In genomic region chr6:124757909-124758848, GRCm38 (mm10) we compare ENCODE assay signal across 8 mouse cellular contexts. TPM values are rescaled to one million over a fixed set of nuclear protein-coding genes. Genes with fewer than 3 reads are reported as not detected.
DNase-seq lines count a peak whose midpoint lies in the region; ATAC-seq and TF ChIP-seq lines count a peak whose summit lies in the region.

No protein-coding gene starts in this region.

- TF ChIP-seq CTCF in liver, postnatal 0 days (IDR thresholded peaks at IDR 0.05; ENCODE audit: low read depth), result no peak
- TF ChIP-seq CTCF in small intestine, adult 2 months (IDR thresholded peaks at IDR 0.05; ENCODE audit: extremely low read depth, insufficient read length, insufficient replicate concordance, low read depth, low read length), result no peak

- ATAC-seq in heart, embryonic 12.5 days (ENCODE audit: insufficient number of reproducible peaks, low FRiP score), result no peak
- peak; percentile 7 for ATAC-seq in kidney, embryonic 16.5 days (ENCODE audit: low FRiP score, low TSS enrichment)
- ATAC-seq in liver, postnatal 0 days, result no peak

- peaks cover 43% of the 10 kb centered on the region for H3K4me1 ChIP-seq in heart, embryonic 12.5 days (replicated peaks)
- peaks cover 43% of the 10 kb centered on the region for H3K4me1 ChIP-seq in kidney, embryonic 16.5 days (ENCODE audit: insufficient read depth, low read length)
- H3K4me1 ChIP-seq in liver, postnatal 0 days (ENCODE audit: insufficient read depth), result peaks cover 29% of the 10 kb centered on the region
- H3K4me1 ChIP-seq in small intestine, adult 2 months (ENCODE audit: control insufficient read depth, insufficient read depth, insufficient read length, low read length), result peaks cover 8% of the 10 kb centered on the region

- no peak for TF ChIP-seq EP300 in liver, postnatal 0 days (IDR thresholded peaks at IDR 0.05; ENCODE audit: low read depth)

- DNase-seq in right cerebral cortex, adult 2 months (ENCODE audit: low spot score in 2 of 2), result peak; percentile 71 to 77
- no peak for DNase-seq in right cerebral cortex, postnatal 14 days
- DNase-seq in embryo, embryonic 11 days, result peak; percentile 67
- no peak for DNase-seq in liver, postnatal 0 days
- DNase-seq in urinary bladder, adult 2 months (ENCODE audit: low spot score), result no peak

- 50% methylated on average over 5 of the region's 5 CpGs for WGBS in heart, embryonic 12.5 days
- WGBS in kidney, embryonic 16.5 days, result 37% methylated on average over 5 of the region's 5 CpGs
- 60% methylated on average over 5 of the region's 5 CpGs for WGBS in liver, postnatal 0 days (ENCODE audit: insufficient replicate concordance)
- 69% methylated on average over 5 of the region's 5 CpGs for WGBS in small intestine, adult 2 months

- H3K9me3 ChIP-seq in heart, embryonic 12.5 days (replicated peaks), result no peaks in the 10 kb centered on the region
- no peaks in the 10 kb centered on the region for H3K9me3 ChIP-seq in kidney, embryonic 16.5 days (ENCODE audit: low read length)
- H3K9me3 ChIP-seq in liver, postnatal 0 days (ENCODE audit: low read length), result no peaks in the 10 kb centered on the region

- H3K36me3 ChIP-seq in heart, embryonic 12.5 days, result no peaks in the 10 kb centered on the region
- H3K36me3 ChIP-seq in kidney, embryonic 16.5 days (ENCODE audit: insufficient read depth, low read length), result no peaks in the 10 kb centered on the region
- H3K36me3 ChIP-seq in liver, postnatal 0 days (replicated peaks; ENCODE audit: insufficient read depth, low read length), result no peaks in the 10 kb centered on the region
- H3K36me3 ChIP-seq in small intestine, adult 2 months (ENCODE audit: control insufficient read depth, insufficient read depth, low read length), result no peaks in the 10 kb centered on the region

- no peak for TF ChIP-seq POLR2A in small intestine, adult 2 months (IDR thresholded peaks at IDR 0.05; ENCODE audit: low read depth, low read length)

- H3K27me3 ChIP-seq in heart, embryonic 12.5 days (replicated peaks), result peaks cover 12% of the 10 kb centered on the region; the same call in 1 of the 2 replicates
- no peaks in the 10 kb centered on the region for H3K27me3 ChIP-seq in kidney, embryonic 16.5 days (ENCODE audit: insufficient read depth, low read length)
- peaks cover 22% of the 10 kb centered on the region for H3K27me3 ChIP-seq in liver, postnatal 0 days (ENCODE audit: insufficient read depth, low read length)
- H3K27me3 ChIP-seq in small intestine, adult 2 months (ENCODE audit: control insufficient read depth, insufficient read depth, low read length), result no peaks in the 10 kb centered on the region

- H3K4me3 ChIP-seq in heart, embryonic 12.5 days, result peak overlapping the region; percentile 81
- peak overlapping the region; percentile 77 for H3K4me3 ChIP-seq in kidney, embryonic 16.5 days (ENCODE audit: low read length)
- H3K4me3 ChIP-seq in liver, postnatal 0 days (ENCODE audit: low read depth, low read length), result no peak overlapping the region
- H3K4me3 ChIP-seq in small intestine, adult 2 months (ENCODE audit: low read depth, low read length), result peak overlapping the region; percentile 37

- H3K27ac ChIP-seq in heart, embryonic 12.5 days (ENCODE audit: poor library complexity, severe bottlenecking), result peak overlapping the region; percentile 90
- peak overlapping the region; percentile 98 for H3K27ac ChIP-seq in kidney, embryonic 16.5 days (ENCODE audit: low read length)
- peak overlapping the region; percentile 40; the same call in 1 of the 2 replicates for H3K27ac ChIP-seq in liver, postnatal 0 days (ENCODE audit: low read depth)
- H3K27ac ChIP-seq in small intestine, adult 2 months (ENCODE audit: insufficient read depth, low read depth, low read length), result peak overlapping the region; percentile 46

- H3K4me2 ChIP-seq in heart, embryonic 12.5 days, result peak overlapping the region; percentile 80
- H3K4me2 ChIP-seq in kidney, embryonic 16.5 days (replicated peaks; ENCODE audit: low read depth, low read length), result peak overlapping the region; percentile 68
- H3K4me2 ChIP-seq in liver, postnatal 0 days (ENCODE audit: low read depth, low read length), result peak overlapping the region; percentile 88; the same call in 1 of the 2 replicates

- H3K9ac ChIP-seq in heart, embryonic 12.5 days, result peak overlapping the region; percentile 95
- H3K9ac ChIP-seq in kidney, embryonic 16.5 days (replicated peaks; ENCODE audit: low read length), result peak overlapping the region; percentile 97
- H3K9ac ChIP-seq in liver, postnatal 0 days (replicated peaks), result peak overlapping the region; percentile 41; the same call in 1 of the 2 replicates

RNA-seq across cellular contexts. Expression of gene Atn1, which starts 1.9 kb away (rescaled TPM):
- 9.5 and 10.2 TPM in 2 replicates for polyA plus RNA-seq in heart, embryonic 12.5 days (2016; fragmentation: Nextera tagmentation; extraction: Ambion mirVana)
- 16.4 and 20.2 TPM in 2 replicates for polyA plus RNA-seq in kidney, embryonic 16.5 days (2015; fragmentation: Nextera tagmentation; extraction: Ambion mirVana)
- 1.8 and 1.9 TPM in 2 replicates for polyA plus RNA-seq in liver, postnatal 0 days (2015; fragmentation: Nextera tagmentation; extraction: Ambion mirVana)
- polyA plus RNA-seq in small intestine, adult 2 months (2012; rRNA removed), result 42.8 and 92.6 TPM in 2 replicates
- polyA plus RNA-seq in urinary bladder, adult 2 months (2012; rRNA removed), result 11.3 and 32.9 TPM in 2 replicates

RNA-seq across cellular contexts. Expression of gene Gm45234, which starts 2.4 kb away (rescaled TPM):
- polyA plus RNA-seq in heart, embryonic 12.5 days (2016; fragmentation: Nextera tagmentation; extraction: Ambion mirVana), result not detected in 2 replicates
- 0.14 TPM in 1 of 2 replicates, not detected in the other for polyA plus RNA-seq in kidney, embryonic 16.5 days (2015; fragmentation: Nextera tagmentation; extraction: Ambion mirVana)
- not detected in 2 replicates for polyA plus RNA-seq in liver, postnatal 0 days (2015; fragmentation: Nextera tagmentation; extraction: Ambion mirVana)
- not detected in 2 replicates for polyA plus RNA-seq in small intestine, adult 2 months (2012; rRNA removed)
- not detected in 2 replicates for polyA plus RNA-seq in urinary bladder, adult 2 months (2012; rRNA removed)

RNA-seq across cellular contexts. Expression of gene Eno2, which starts 11.3 kb away (rescaled TPM):
- 6.0 and 6.4 TPM in 2 replicates for polyA plus RNA-seq in heart, embryonic 12.5 days (2016; fragmentation: Nextera tagmentation; extraction: Ambion mirVana)
- polyA plus RNA-seq in kidney, embryonic 16.5 days (2015; fragmentation: Nextera tagmentation; extraction: Ambion mirVana), result 10.9 and 15.3 TPM in 2 replicates
- 0.20 and 0.27 TPM in 2 replicates for polyA plus RNA-seq in liver, postnatal 0 days (2015; fragmentation: Nextera tagmentation; extraction: Ambion mirVana)
- 1.3 and 1.7 TPM in 2 replicates for polyA plus RNA-seq in small intestine, adult 2 months (2012; rRNA removed)
- 20.8 and 23.4 TPM in 2 replicates for polyA plus RNA-seq in urinary bladder, adult 2 months (2012; rRNA removed)

RNA-seq across cellular contexts. Expression of gene Grcc10, which starts 17.0 kb away (rescaled TPM):
- 352 and 365 TPM in 2 replicates for polyA plus RNA-seq in heart, embryonic 12.5 days (2016; fragmentation: Nextera tagmentation; extraction: Ambion mirVana)
- 527 and 541 TPM in 2 replicates for polyA plus RNA-seq in kidney, embryonic 16.5 days (2015; fragmentation: Nextera tagmentation; extraction: Ambion mirVana)
- polyA plus RNA-seq in liver, postnatal 0 days (2015; fragmentation: Nextera tagmentation; extraction: Ambion mirVana), result 148 and 157 TPM in 2 replicates
- polyA plus RNA-seq in small intestine, adult 2 months (2012; rRNA removed), result 80.4 and 143 TPM in 2 replicates
- 214 and 229 TPM in 2 replicates for polyA plus RNA-seq in urinary bladder, adult 2 months (2012; rRNA removed)

RNA-seq across cellular contexts. Expression of gene Ptpn6, which starts 19.7 kb away (rescaled TPM):
- 4.4 and 4.9 TPM in 2 replicates for polyA plus RNA-seq in heart, embryonic 12.5 days (2016; fragmentation: Nextera tagmentation; extraction: Ambion mirVana)
- polyA plus RNA-seq in kidney, embryonic 16.5 days (2015; fragmentation: Nextera tagmentation; extraction: Ambion mirVana), result 13.8 and 16.4 TPM in 2 replicates
- polyA plus RNA-seq in liver, postnatal 0 days (2015; fragmentation: Nextera tagmentation; extraction: Ambion mirVana), result 39.2 and 45.1 TPM in 2 replicates
- 23.0 and 41.0 TPM in 2 replicates for polyA plus RNA-seq in small intestine, adult 2 months (2012; rRNA removed)
- polyA plus RNA-seq in urinary bladder, adult 2 months (2012; rRNA removed), result 17.0 and 18.2 TPM in 2 replicates

Comparison
In these comparisons a context has a peak if more than half of its experiments do, and no peak if none do; other contexts are left out.
1. DNase-seq: peak in right cerebral cortex, adult 2 months (2 of 2) and embryo, embryonic 11 days (single experiment); none in right cerebral cortex, postnatal 14 days (single experiment), liver, postnatal 0 days (single experiment) and urinary bladder, adult 2 months (single experiment).
2. H3K27ac ChIP-seq: peak in every context shown above with its lines; median percentile 98 in kidney, embryonic 16.5 days; 90 in heart, embryonic 12.5 days; 46 in small intestine, adult 2 months; 40 in liver, postnatal 0 days.
3. H3K9ac ChIP-seq: peak in every context shown above with its lines; median percentile 97 in kidney, embryonic 16.5 days; 95 in heart, embryonic 12.5 days; 41 in liver, postnatal 0 days.
4. Peak in every context shown above with its lines, with median percentiles within 50 percentile points of each other: H3K4me2 ChIP-seq.